ENCODE assay signal across 24 mouse cellular contexts in the genomic region with DNA sequence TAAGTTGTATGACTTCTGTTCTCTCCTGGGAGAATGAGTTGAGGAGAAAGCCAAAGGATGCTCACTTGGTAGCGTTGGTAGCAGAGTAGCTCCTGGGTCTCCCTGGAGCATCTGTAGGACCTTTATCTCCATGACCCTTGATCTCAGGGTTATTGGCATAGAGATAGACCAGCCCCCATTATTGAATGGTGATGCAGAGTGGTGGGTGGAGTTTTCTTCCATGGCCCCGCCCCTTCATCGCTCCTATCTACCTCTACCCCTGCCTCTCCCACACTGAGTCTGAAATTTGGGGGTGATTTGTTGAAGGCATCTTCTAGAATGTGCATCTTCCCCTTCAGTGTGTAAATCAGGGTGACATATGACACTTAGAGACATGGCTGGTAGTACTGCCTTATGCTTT. TPM values are rescaled to one million over a fixed set of nuclear protein-coding genes. Genes with fewer than 3 reads are reported as not detected.
DNase-seq lines count a peak whose midpoint lies in the region; ATAC-seq and TF ChIP-seq lines count a peak whose summit lies in the region.
"Had no signal": no experiment of that assay in that cellular context is flagged by ENCODE, and none has a peak within 500 bp of the region (broad histone marks: within the 10 kb centered on the region; RNA-seq: fewer than 3 reads in every experiment).

No protein-coding gene starts in this region.

- peaks cover 59% of the 10 kb centered on the region for H3K36me3 ChIP-seq in hindbrain, embryonic 12.5 days
- H3K36me3 ChIP-seq in hindbrain, embryonic 13.5 days, result peaks cover 82% of the 10 kb centered on the region
- H3K36me3 ChIP-seq in midbrain, embryonic 11.5 days (ENCODE audit: control insufficient read depth, insufficient read depth, low read length), result peaks cover 20% of the 10 kb centered on the region
- peaks cover 16% of the 10 kb centered on the region for H3K36me3 ChIP-seq in midbrain, embryonic 15.5 days (replicated peaks)
- peaks cover 0 to 41% of the 10 kb centered on the region in 2 experiments; a peak in 2 of 4 replicates for H3K36me3 ChIP-seq in MEL (ENCODE audit: control insufficient read depth in 1 of 2, insufficient read depth in 2 of 2, low read length in 2 of 2)

- ATAC-seq in hindbrain, embryonic 12.5 days (ENCODE audit: low FRiP score), result no peak
- no peak for ATAC-seq in hindbrain, embryonic 13.5 days (ENCODE audit: low FRiP score)
- peak; percentile 8; the same call in 1 of the 2 replicates for ATAC-seq in midbrain, embryonic 11.5 days (ENCODE audit: low FRiP score)
- ATAC-seq in midbrain, embryonic 15.5 days (replicated peaks), result no peak
- ATAC-seq: forebrain, embryonic 13.5 days; hindbrain, postnatal 0 days; intestine, embryonic 15.5 days had no signal

- no peaks in the 10 kb centered on the region for H3K9me3 ChIP-seq in hindbrain, embryonic 12.5 days (replicated peaks)
- no peaks in the 10 kb centered on the region for H3K9me3 ChIP-seq in hindbrain, embryonic 13.5 days
- H3K9me3 ChIP-seq in midbrain, embryonic 11.5 days (ENCODE audit: control insufficient read depth, low read length), result no peaks in the 10 kb centered on the region
- H3K9me3 ChIP-seq in midbrain, embryonic 15.5 days, result no peaks in the 10 kb centered on the region
- no peaks in the 10 kb centered on the region for H3K9me3 ChIP-seq in MEL (replicated peaks; ENCODE audit: insufficient read depth, low read length)
- H3K9me3 ChIP-seq: forebrain, embryonic 13.5 days; heart, embryonic 10.5 days; heart, embryonic 15.5 days; intestine, embryonic 15.5 days; megakaryocyte, embryonic 14.5 days; stomach, embryonic 15.5 days had no signal

- peaks cover 52% of the 10 kb centered on the region for H3K79me2 ChIP-seq in MEL (ENCODE audit: control insufficient read depth, insufficient read depth, low read length, poor library complexity)

- no peak overlapping the region for H3K9ac ChIP-seq in hindbrain, embryonic 12.5 days
- H3K9ac ChIP-seq in hindbrain, embryonic 13.5 days, result no peak overlapping the region
- no peak overlapping the region for H3K9ac ChIP-seq in midbrain, embryonic 11.5 days (ENCODE audit: low read length)
- no peak overlapping the region for H3K9ac ChIP-seq in midbrain, embryonic 15.5 days
- peak overlapping the region; percentile 68; the same call in 1 of the 2 replicates for H3K9ac ChIP-seq in MEL (ENCODE audit: control insufficient read depth, low read depth, low read length, poor library complexity, severe bottlenecking)
- H3K9ac ChIP-seq: heart, embryonic 15.5 days; intestine, embryonic 15.5 days; stomach, embryonic 15.5 days had no signal

- H3K4me2 ChIP-seq in hindbrain, embryonic 12.5 days (replicated peaks), result no peak overlapping the region
- no peak overlapping the region for H3K4me2 ChIP-seq in hindbrain, embryonic 13.5 days
- no peak overlapping the region for H3K4me2 ChIP-seq in midbrain, embryonic 11.5 days
- no peak overlapping the region for H3K4me2 ChIP-seq in midbrain, embryonic 15.5 days
- H3K4me2 ChIP-seq: forebrain, embryonic 13.5 days; heart, embryonic 15.5 days; intestine, embryonic 15.5 days; stomach, embryonic 15.5 days had no signal

- no peak for TF ChIP-seq CTCF in MEL (IDR thresholded peaks at IDR 0.05 in 2 of 3, conservative IDR thresholded peaks at IDR 0.05 in 1 of 3; ENCODE audit: control insufficient read depth in 1 of 3, insufficient read depth in 1 of 3, low read depth in 2 of 3, low read length in 3 of 3, poor library complexity in 1 of 3, severe bottlenecking in 1 of 3)

- TF ChIP-seq EP300 in MEL (IDR thresholded peaks at IDR 0.05; ENCODE audit: low read depth in 1 of 2, low read length in 2 of 2), result no peak

- DNase-seq in midbrain, embryonic 11.5 days (ENCODE audit: low spot score, missing footprints), result no peak
- no peak for DNase-seq in MEL (ENCODE audit: low read depth, low spot score)
- peak; percentile 46 for DNase-seq in Muller cell, postnatal 12 days (ENCODE audit: inconsistent ontology term)
- DNase-seq: adrenal gland, adult 8-10 months; B cell, adult 2 months; cerebellum, adult 2 months; cerebellum, postnatal 14 days; gastrocnemius, postnatal 14 days; heart, adult 11 months; lung, postnatal 36 days; right cerebral cortex, postnatal 14 days had no signal

- TF ChIP-seq POLR2A in MEL (IDR thresholded peaks at IDR 0.05; ENCODE audit: control insufficient read depth in 1 of 2, insufficient read depth in 1 of 2, low read depth in 1 of 2, low read length in 2 of 2, poor library complexity in 1 of 2), result no peak

- 76% methylated on average over 3 of the region's 3 CpGs for WGBS in hindbrain, embryonic 12.5 days
- 71% methylated on average over 3 of the region's 3 CpGs for WGBS in hindbrain, embryonic 13.5 days
- 89% methylated on average over 3 of the region's 3 CpGs for WGBS in midbrain, embryonic 11.5 days
- whole genome bisulfite sequencing in midbrain, embryonic 15.5 days, result 79% methylated on average over 3 of the region's 3 CpGs

- no peak for TF ChIP-seq RAD21 in MEL (IDR thresholded peaks at IDR 0.05; ENCODE audit: low read depth, low read length)

- H3K27me3 ChIP-seq in hindbrain, embryonic 12.5 days, result no peaks in the 10 kb centered on the region
- H3K27me3 ChIP-seq in hindbrain, embryonic 13.5 days, result no peaks in the 10 kb centered on the region
- H3K27me3 ChIP-seq in midbrain, embryonic 11.5 days (ENCODE audit: control insufficient read depth, insufficient read depth, low read length), result no peaks in the 10 kb centered on the region
- no peaks in the 10 kb centered on the region for H3K27me3 ChIP-seq in midbrain, embryonic 15.5 days (replicated peaks)
- no peaks in the 10 kb centered on the region for H3K27me3 ChIP-seq in MEL (ENCODE audit: control insufficient read depth in 1 of 2, insufficient read depth in 2 of 2, low read length in 2 of 2)
- H3K27me3 ChIP-seq: forebrain, embryonic 13.5 days; heart, embryonic 15.5 days; intestine, embryonic 15.5 days; megakaryocyte, embryonic 14.5 days; stomach, embryonic 15.5 days had no signal

- no peak overlapping the region for H3K4me3 ChIP-seq in hindbrain, embryonic 12.5 days
- H3K4me3 ChIP-seq in hindbrain, embryonic 13.5 days, result no peak overlapping the region
- no peak overlapping the region for H3K4me3 ChIP-seq in midbrain, embryonic 11.5 days (ENCODE audit: low read depth, low read length)
- H3K4me3 ChIP-seq in midbrain, embryonic 15.5 days, result no peak overlapping the region
- H3K4me3 ChIP-seq in MEL (ENCODE audit: control insufficient read depth in 1 of 2, insufficient read depth in 1 of 2, low read depth in 2 of 2, low read length in 2 of 2), result peak overlapping the region in 1 of 2 experiments; percentile 52; a peak in 1 of 4 replicates
- H3K4me3 ChIP-seq: erythroblast, embryonic 14.5 days; forebrain, embryonic 13.5 days; heart, embryonic 10.5 days; heart, embryonic 15.5 days; intestine, embryonic 15.5 days; layer of hippocampus, adult 2 months; left cerebral cortex, adult 2 months; megakaryocyte, embryonic 14.5 days; stomach, embryonic 15.5 days had no signal

- peaks cover 25% of the 10 kb centered on the region for H3K4me1 ChIP-seq in hindbrain, embryonic 12.5 days
- H3K4me1 ChIP-seq in hindbrain, embryonic 13.5 days (replicated peaks), result peaks cover 25% of the 10 kb centered on the region
- peaks cover 20% of the 10 kb centered on the region for H3K4me1 ChIP-seq in midbrain, embryonic 11.5 days (ENCODE audit: control insufficient read depth, insufficient read depth, low read length)
- peaks cover 7% of the 10 kb centered on the region; the same call in 1 of the 2 replicates for H3K4me1 ChIP-seq in midbrain, embryonic 15.5 days
- H3K4me1 ChIP-seq in MEL (ENCODE audit: control insufficient read depth in 1 of 2, insufficient read depth in 2 of 2, low read length in 2 of 2), result peaks cover 0 to 55% of the 10 kb centered on the region in 2 experiments

- H3K27ac ChIP-seq in hindbrain, embryonic 12.5 days, result peak overlapping the region; percentile 71; the same call in 1 of the 2 replicates
- H3K27ac ChIP-seq in hindbrain, embryonic 13.5 days, result no peak overlapping the region
- no peak overlapping the region; the same call in 1 of the 2 replicates for H3K27ac ChIP-seq in midbrain, embryonic 11.5 days (ENCODE audit: low read depth, low read length)
- no peak overlapping the region for H3K27ac ChIP-seq in midbrain, embryonic 15.5 days
- H3K27ac ChIP-seq in MEL (ENCODE audit: control insufficient read depth, low read depth, low read length), result no peak overlapping the region
- H3K27ac ChIP-seq: heart, embryonic 10.5 days; heart, embryonic 15.5 days; hindbrain, postnatal 0 days; intestine, embryonic 15.5 days; left cerebral cortex, adult 2 months; stomach, embryonic 15.5 days had no signal

RNA-seq across cellular contexts. Expression of a gene that starts 9.8 kb away (rescaled TPM):
- 1,498 and 1,567 TPM in 2 replicates for polyA plus RNA-seq in hindbrain, embryonic 12.5 days (2016; fragmentation: Nextera tagmentation; extraction: Ambion mirVana)
- 1,320 and 1,327 TPM in 2 replicates for polyA plus RNA-seq in hindbrain, embryonic 13.5 days (2015; fragmentation: Nextera tagmentation; extraction: Ambion mirVana)
- polyA plus RNA-seq in midbrain, embryonic 11.5 days (2014; fragmentation: Nextera tagmentation; extraction: Ambion mirVana), result 2,357 and 2,675 TPM in 2 replicates
- 1,389 and 1,453 TPM in 2 replicates for polyA plus RNA-seq in midbrain, embryonic 15.5 days (2015; fragmentation: Nextera tagmentation; extraction: Ambion mirVana)
- 723 and 1,144 TPM in 2 replicates for total RNA-seq in MEL (2012; rRNA removed)
- 1,000 to 10,000 TPM in 1 of 2 experiments, not detected in 1; 1,834 TPM for polyA plus RNA-seq in MEL (2012; ENCODE audit: insufficient read depth in 1 of 2, insufficient read length in 2 of 2, low read depth in 1 of 2, low replicate concordance in 2 of 2, missing spikeins in 1 of 2)

RNA-seq across cellular contexts. Expression of a gene that starts 11.4 kb away (rescaled TPM):
- 19.2 and 21.3 TPM in 2 replicates for polyA plus RNA-seq in hindbrain, embryonic 12.5 days (2016; fragmentation: Nextera tagmentation; extraction: Ambion mirVana)
- 17.2 and 19.7 TPM in 2 replicates for polyA plus RNA-seq in hindbrain, embryonic 13.5 days (2015; fragmentation: Nextera tagmentation; extraction: Ambion mirVana)
- polyA plus RNA-seq in midbrain, embryonic 11.5 days (2014; fragmentation: Nextera tagmentation; extraction: Ambion mirVana), result 8.4 and 8.6 TPM in 2 replicates
- 22.0 and 23.3 TPM in 2 replicates for polyA plus RNA-seq in midbrain, embryonic 15.5 days (2015; fragmentation: Nextera tagmentation; extraction: Ambion mirVana)
- 75.4 and 96.1 TPM in 2 replicates for total RNA-seq in MEL (2012; rRNA removed)
- 10 to 100 TPM in 1 of 2 experiments, not detected in 1; 96.9 TPM for polyA plus RNA-seq in MEL (2012; ENCODE audit: insufficient read depth in 1 of 2, insufficient read length in 2 of 2, low read depth in 1 of 2, low replicate concordance in 2 of 2, missing spikeins in 1 of 2)

RNA-seq across cellular contexts. Expression of a gene that starts 24.8 kb away (rescaled TPM):
- 48.1 and 54.2 TPM in 2 replicates for polyA plus RNA-seq in hindbrain, embryonic 12.5 days (2016; fragmentation: Nextera tagmentation; extraction: Ambion mirVana)
- 47.9 and 48.6 TPM in 2 replicates for polyA plus RNA-seq in hindbrain, embryonic 13.5 days (2015; fragmentation: Nextera tagmentation; extraction: Ambion mirVana)
- polyA plus RNA-seq in midbrain, embryonic 11.5 days (2014; fragmentation: Nextera tagmentation; extraction: Ambion mirVana), result 55.1 and 58.4 TPM in 2 replicates
- polyA plus RNA-seq in midbrain, embryonic 15.5 days (2015; fragmentation: Nextera tagmentation; extraction: Ambion mirVana), result 48.4 and 49.1 TPM in 2 replicates
- 210 and 263 TPM in 2 replicates for total RNA-seq in MEL (2012; rRNA removed)
- 100 to 1,000 TPM; 221 to 337 TPM for polyA plus RNA-seq in MEL (2012; ENCODE audit: insufficient read depth in 1 of 2, insufficient read length in 2 of 2, low read depth in 1 of 2, low replicate concordance in 2 of 2, missing spikeins in 1 of 2)

RNA-seq across cellular contexts. Expression of a gene that starts 35.0 kb away (rescaled TPM):
- polyA plus RNA-seq in hindbrain, embryonic 12.5 days (2016; fragmentation: Nextera tagmentation; extraction: Ambion mirVana), result 140 and 142 TPM in 2 replicates
- 56.7 and 62.9 TPM in 2 replicates for polyA plus RNA-seq in hindbrain, embryonic 13.5 days (2015; fragmentation: Nextera tagmentation; extraction: Ambion mirVana)
- 127 and 140 TPM in 2 replicates for polyA plus RNA-seq in midbrain, embryonic 11.5 days (2014; fragmentation: Nextera tagmentation; extraction: Ambion mirVana)
- polyA plus RNA-seq in midbrain, embryonic 15.5 days (2015; fragmentation: Nextera tagmentation; extraction: Ambion mirVana), result 58.3 and 58.6 TPM in 2 replicates
- 86.6 and 88.8 TPM in 2 replicates for total RNA-seq in MEL (2012; rRNA removed)
- polyA plus RNA-seq in MEL (2012; ENCODE audit: insufficient read depth in 1 of 2, insufficient read length in 2 of 2, low read depth in 1 of 2, low replicate concordance in 2 of 2, missing spikeins in 1 of 2), result 100 to 1,000 TPM in 1 of 2 experiments, not detected in 1; 394 TPM

RNA-seq across cellular contexts. Expression of a gene that starts 35.1 kb away (rescaled TPM):
- 163 and 165 TPM in 2 replicates for polyA plus RNA-seq in hindbrain, embryonic 12.5 days (2016; fragmentation: Nextera tagmentation; extraction: Ambion mirVana)
- polyA plus RNA-seq in hindbrain, embryonic 13.5 days (2015; fragmentation: Nextera tagmentation; extraction: Ambion mirVana), result 158 and 164 TPM in 2 replicates
- polyA plus RNA-seq in midbrain, embryonic 11.5 days (2014; fragmentation: Nextera tagmentation; extraction: Ambion mirVana), result 200 and 208 TPM in 2 replicates
- 129 and 131 TPM in 2 replicates for polyA plus RNA-seq in midbrain, embryonic 15.5 days (2015; fragmentation: Nextera tagmentation; extraction: Ambion mirVana)
- total RNA-seq in MEL (2012; rRNA removed), result 208 and 251 TPM in 2 replicates
- polyA plus RNA-seq in MEL (2012; ENCODE audit: insufficient read depth in 1 of 2, insufficient read length in 2 of 2, low read depth in 1 of 2, low replicate concordance in 2 of 2, missing spikeins in 1 of 2), result 100 to 1,000 TPM in 1 of 2 experiments, not detected in 1; 286 TPM
